Comparison of ENCODE assay signal across 13 mouse cellular contexts in genomic region chr17:83503693-83504092, GRCm38 (mm10).
"Had no signal": no experiment of that assay in that cellular context is flagged by ENCODE, and none has a peak within 500 bp of the region (broad histone marks: within the 10 kb centered on the region; RNA-seq: fewer than 3 reads in every experiment).

No protein-coding gene starts in this region.

- H3K4me3 ChIP-seq: kidney, embryonic 15.5 days; liver, embryonic 13.5 days; midbrain, embryonic 10.5 days; myocyte had no signal

- ATAC-seq: lung, postnatal 0 days had no signal

- H3K27me3 ChIP-seq: kidney, embryonic 15.5 days; liver, embryonic 13.5 days had no signal

- H3K4me2 ChIP-seq: kidney, embryonic 15.5 days; liver, embryonic 13.5 days had no signal

- DNase-seq: kidney, adult 2 months; kidney, postnatal 14 days; liver, embryonic 13.5 days; lung, adult 2 months; lung, postnatal 36 days; midbrain, embryonic 14.5 days; spleen, adult 18-20 months; thymus, adult 18-20 months; thymus, postnatal 14 days had no signal

- H3K9ac ChIP-seq: kidney, embryonic 15.5 days; liver, embryonic 13.5 days had no signal

- H3K9me3 ChIP-seq: kidney, embryonic 15.5 days; liver, embryonic 13.5 days had no signal

- H3K27ac ChIP-seq: kidney, embryonic 15.5 days; liver, embryonic 13.5 days; midbrain, embryonic 10.5 days had no signal

- H3K4me1 ChIP-seq: midbrain, embryonic 10.5 days had no signal
